ENCODE assay signal across 14 mouse cellular contexts in genomic region chr7:25067909-25068656, GRCm38 (mm10). TPM values are rescaled to one million over a fixed set of nuclear protein-coding genes. Genes with fewer than 3 reads are reported as not detected.
DNase-seq lines count a peak whose midpoint lies in the region; ATAC-seq and TF ChIP-seq lines count a peak whose summit lies in the region.
"Had no signal": no experiment of that assay in that cellular context is flagged by ENCODE, and none has a peak within 500 bp of the region (broad histone marks: within the 10 kb centered on the region; RNA-seq: fewer than 3 reads in every experiment).

No protein-coding gene starts in this region.

- peak overlapping the region; percentile 87 for H3K4me2 ChIP-seq in midbrain, embryonic 16.5 days (ENCODE audit: low read length)
- H3K4me2 ChIP-seq: heart, embryonic 13.5 days; liver, embryonic 13.5 days had no signal

- H3K27me3 ChIP-seq in embryonic facial prominence, embryonic 10.5 days (replicated peaks; ENCODE audit: low read depth, poor library complexity, severe bottlenecking): no peaks in the 10 kb centered on the region
- H3K27me3 ChIP-seq in hindbrain, embryonic 10.5 days (ENCODE audit: insufficient read depth, poor library complexity, severe bottlenecking): no peaks in the 10 kb centered on the region
- H3K27me3 ChIP-seq in midbrain, embryonic 16.5 days (ENCODE audit: control insufficient read depth, insufficient read depth, low read depth, low read length): no peaks in the 10 kb centered on the region
- H3K27me3 ChIP-seq: heart, embryonic 13.5 days; Patski had no signal

- ATAC-seq in midbrain, embryonic 16.5 days: peak; percentile 1; the same call in 1 of the 2 replicates
- ATAC-seq: Patski had no signal

- DNase-seq in left cerebral cortex, adult 2 months (ENCODE audit: extremely low spot score in 1 of 2, low spot score in 2 of 2): no peak
- DNase-seq in left cerebral cortex, adult 18-20 months (ENCODE audit: low spot score in 2 of 2): no peak
- no peak for DNase-seq in embryonic facial prominence, embryonic 10.5 days (ENCODE audit: low spot score)
- DNase-seq in hindbrain, embryonic 10.5 days (ENCODE audit: low spot score): no peak
- DNase-seq in kidney, postnatal 4 days: no peak
- no peak for DNase-seq in right cerebral cortex, postnatal 36 days (ENCODE audit: low spot score in 2 of 2)
- DNase-seq: cerebellum, postnatal 25 days; liver, embryonic 13.5 days; lung, postnatal 14 days; thymus, postnatal 14 days had no signal

- H3K4me1 ChIP-seq in embryonic facial prominence, embryonic 10.5 days: peaks cover 48% of the 10 kb centered on the region
- H3K4me1 ChIP-seq in hindbrain, embryonic 10.5 days (replicated peaks): peaks cover 55% of the 10 kb centered on the region
- peaks cover 33% of the 10 kb centered on the region for H3K4me1 ChIP-seq in midbrain, embryonic 16.5 days (ENCODE audit: control insufficient read depth, insufficient read depth, low read length)

- H3K9me3 ChIP-seq in embryonic facial prominence, embryonic 10.5 days: no peaks in the 10 kb centered on the region
- no peaks in the 10 kb centered on the region for H3K9me3 ChIP-seq in hindbrain, embryonic 10.5 days
- H3K9me3 ChIP-seq in midbrain, embryonic 16.5 days (replicated peaks; ENCODE audit: control insufficient read depth, low read length, poor library complexity, severe bottlenecking): no peaks in the 10 kb centered on the region
- H3K9me3 ChIP-seq: heart, embryonic 13.5 days; liver, embryonic 13.5 days had no signal

- H3K4me3 ChIP-seq in left cerebral cortex, adult 2 months: peak overlapping the region; percentile 18
- 0 out of 2 replicates have a peak overlapping the region, but pooled peaks have one; percentile 11 for H3K4me3 ChIP-seq in embryonic facial prominence, embryonic 10.5 days
- no peak overlapping the region for H3K4me3 ChIP-seq in hindbrain, embryonic 10.5 days
- H3K4me3 ChIP-seq in midbrain, embryonic 16.5 days (ENCODE audit: low read depth, low read length): no peak overlapping the region
- H3K4me3 ChIP-seq: heart, embryonic 13.5 days; liver, embryonic 13.5 days had no signal

- H3K9ac ChIP-seq in midbrain, embryonic 16.5 days (ENCODE audit: low read depth, low read length): peak overlapping the region; percentile 36; the same call in 1 of the 2 replicates
- H3K9ac ChIP-seq: heart, embryonic 13.5 days; liver, embryonic 13.5 days had no signal

- TF ChIP-seq CTCF in left cerebral cortex, adult 2 months (IDR thresholded peaks at IDR 0.05): no peak

- peak overlapping the region; percentile 77 for H3K27ac ChIP-seq in left cerebral cortex, adult 2 months
- H3K27ac ChIP-seq in embryonic facial prominence, embryonic 10.5 days (replicated peaks): no peak overlapping the region
- H3K27ac ChIP-seq in hindbrain, embryonic 10.5 days: peak overlapping the region; percentile 4; the same call in 1 of the 2 replicates
- H3K27ac ChIP-seq in midbrain, embryonic 16.5 days (ENCODE audit: low read length): peak overlapping the region; percentile 60; the same call in 1 of the 2 replicates
- H3K27ac ChIP-seq: heart, embryonic 13.5 days; kidney, postnatal 0 days; liver, embryonic 13.5 days had no signal

- 89% methylated on average over 22 of the region's 22 CpGs for WGBS in embryonic facial prominence, embryonic 10.5 days
- 91% methylated on average over 22 of the region's 22 CpGs for WGBS in hindbrain, embryonic 10.5 days
- WGBS in midbrain, embryonic 16.5 days: 74% methylated on average over 22 of the region's 22 CpGs

- H3K36me3 ChIP-seq in embryonic facial prominence, embryonic 10.5 days (replicated peaks): peaks cover 64% of the 10 kb centered on the region
- H3K36me3 ChIP-seq in hindbrain, embryonic 10.5 days: peaks cover 54% of the 10 kb centered on the region
- peaks cover 25% of the 10 kb centered on the region for H3K36me3 ChIP-seq in midbrain, embryonic 16.5 days (ENCODE audit: control insufficient read depth, insufficient read depth, low read length)

- intact Hi-C loops in left cerebral cortex, adult 2 months (cut with DNase I): no loop called here

RNA-seq across cellular contexts. Expression of gene Grik5, which starts 4.1 kb away (rescaled TPM):
- total RNA-seq in left cerebral cortex, adult 2 months (2021): 100 to 1,000 TPM; 207 to 218 TPM
- total RNA-seq in left cerebral cortex, adult 18-20 months (2021): 100 to 1,000 TPM; 176 TPM
- polyA plus RNA-seq in embryonic facial prominence, embryonic 10.5 days (2016; fragmentation: Nextera tagmentation; extraction: Ambion mirVana): 4.5 and 5.1 TPM in 2 replicates
- polyA plus RNA-seq in hindbrain, embryonic 10.5 days (2016; fragmentation: Nextera tagmentation; extraction: Ambion mirVana): 5.5 and 7.9 TPM in 2 replicates
- 14.2 and 15.5 TPM in 2 replicates for polyA plus RNA-seq in midbrain, embryonic 16.5 days (2015; fragmentation: Nextera tagmentation; extraction: Ambion mirVana)

RNA-seq across cellular contexts. Expression of gene Zfp574, which starts 4.3 kb away (rescaled TPM):
- 10 to 100 TPM; 37.1 to 37.7 TPM for total RNA-seq in left cerebral cortex, adult 2 months (2021)
- 10 to 100 TPM; 34.9 TPM for total RNA-seq in left cerebral cortex, adult 18-20 months (2021)
- 44.4 and 45.8 TPM in 2 replicates for polyA plus RNA-seq in embryonic facial prominence, embryonic 10.5 days (2016; fragmentation: Nextera tagmentation; extraction: Ambion mirVana)
- 44.4 and 45.9 TPM in 2 replicates for polyA plus RNA-seq in hindbrain, embryonic 10.5 days (2016; fragmentation: Nextera tagmentation; extraction: Ambion mirVana)
- 33.7 and 34.2 TPM in 2 replicates for polyA plus RNA-seq in midbrain, embryonic 16.5 days (2015; fragmentation: Nextera tagmentation; extraction: Ambion mirVana)

Comparison
In these comparisons a context has a peak if more than half of its experiments do, and no peak if none do; other contexts are left out.
1. H3K4me3 ChIP-seq: peak in left cerebral cortex, adult 2 months (single experiment) and embryonic facial prominence, embryonic 10.5 days (single experiment); none in hindbrain, embryonic 10.5 days (single experiment) and midbrain, embryonic 16.5 days (single experiment).